Mouse (Mus musculus) stomach, embryonic 14.5 days (tissue): Measurements from ENCODE around the gene Zbtb17. TPM values are rescaled to one million over a fixed set of nuclear protein-coding genes. Genes with fewer than 3 reads are reported as not detected.
A peak's percentile ranks its signal among the peaks of the same experiment; 100 is the strongest.

Experiments
- ATAC-seq: fragments of 200-750 bp; cut with Nextera tagmentation; 2 replicates; pipeline ENCODE4 v1.8.0; 2017; ENCODE audit warnings: low read depth, moderate TSS enrichment; ENCODE audit not compliant: insufficient number of reproducible peaks, insufficient read depth, low FRiP score
- H3K27ac ChIP-seq: fragments of 300-500 bp; sonication (generic); 2 replicates; pipeline ENCODE4 v1.5.1; 2014; ENCODE audit warnings: mild to moderate bottlenecking, low read length, moderate library complexity, mixed read lengths
- H3K27me3 ChIP-seq: fragments of 300-500 bp; sonication (generic); 2 replicates; pipeline ENCODE4 v1.6.1; 2014; ENCODE audit warnings: low read length, control low read depth, mixed read lengths; ENCODE audit not compliant: control insufficient read depth, insufficient read depth
- H3K36me3 ChIP-seq: fragments of 300-500 bp; sonication (generic); 2 replicates; pipeline ENCODE4 v1.6.1; 2014; ENCODE audit warnings: mild to moderate bottlenecking, control low read depth, low read length, moderate library complexity, mixed read lengths; ENCODE audit not compliant: control insufficient read depth, insufficient read depth
- H3K4me1 ChIP-seq: fragments of 300-500 bp; sonication (generic); 2 replicates; pipeline ENCODE4 v1.6.1; 2014; ENCODE audit warnings: low read length, control low read depth, mixed read lengths; ENCODE audit not compliant: control insufficient read depth, insufficient read depth
- H3K4me2 ChIP-seq: fragments of 300-500 bp; sonication (generic); replicated peaks from 2 replicates; pipeline ENCODE4 v1.6.1; 2014; ENCODE audit warnings: low read depth, low read length, control low read depth
- H3K4me3 ChIP-seq: fragments of 300-500 bp; sonication (generic); 2 replicates; pipeline ENCODE4 v1.5.1; 2014; ENCODE audit warnings: low read depth, low read length, control low read depth
- H3K9ac ChIP-seq: fragments of 300-500 bp; sonication (generic); replicated peaks from 2 replicates; pipeline ENCODE4 v1.6.1; 2014; ENCODE audit warnings: low read depth, mild to moderate bottlenecking, control low read depth, low read length, moderate library complexity, mixed read lengths
- H3K9me3 ChIP-seq: fragments of 300-500 bp; sonication (generic); 2 replicates; pipeline ENCODE4 v1.6.1; 2016; ENCODE audit warnings: low read depth, low read length, control low read depth; ENCODE audit not compliant: control insufficient read depth
- WGBS: fragments of 180-500 bp; shearing (Covaris S2); extraction: QIAGEN DNeasy Blood & Tissue Kit; methylation state at CpG from one replicate; pipeline ENCODE4 v1.1.7; 2014; 5-methylcytosine and 5-hydroxymethylcytosine counted together
- polyA plus RNA-seq: library from polyadenylated mRNA; unstranded; fragments of >200 nt; fragmentation: Nextera tagmentation; extraction: Ambion mirVana; gene quantifications from 2 replicates; pipeline ENCODE4 v1.2.1, GENCODE M21; 2014

Gene Zbtb17
- polyA plus RNA-seq, 1 experiment from 2014 or later: 30.8 TPM

DNA sequence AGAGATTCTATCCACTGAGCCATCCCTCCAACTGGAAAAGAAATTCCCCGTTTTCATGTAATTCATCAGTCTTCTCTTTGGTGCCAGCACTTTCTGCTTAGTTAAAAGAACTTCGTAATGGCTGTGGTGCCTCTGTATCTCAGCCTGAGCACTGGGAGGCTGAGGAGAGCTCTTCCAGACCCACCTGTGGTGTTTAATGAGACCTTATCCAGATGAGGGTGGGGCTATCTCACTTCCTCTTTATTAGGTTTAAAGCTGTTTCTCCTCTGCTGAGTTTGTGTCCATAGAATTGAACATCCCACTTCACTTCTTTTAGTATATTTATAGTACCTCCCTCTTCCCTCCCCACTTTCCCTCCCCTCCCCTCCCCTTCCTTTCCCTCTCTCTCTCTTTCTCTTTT is 6.8 kb downstream of the Zbtb17 start:
- Histone ChIP-seq H3K27me3 (no peaks in the 10 kb centered on the region), H3K36me3 (peaks cover 34% of the 10 kb centered on the region), H3K9me3 (no peaks in the 10 kb centered on the region), H3K4me2 (no peak overlapping the region), H3K27ac (no peak overlapping the region), H3K4me1 (0 out of 2 replicates have a peak, but pooled peaks cover 3% of the 10 kb centered on the region), H3K4me3 (no peak overlapping the region), H3K9ac (no peak overlapping the region)
- WGBS: 81% methylated on average over 2 of the region's 2 CpGs
- no peak for ATAC-seq

DNA sequence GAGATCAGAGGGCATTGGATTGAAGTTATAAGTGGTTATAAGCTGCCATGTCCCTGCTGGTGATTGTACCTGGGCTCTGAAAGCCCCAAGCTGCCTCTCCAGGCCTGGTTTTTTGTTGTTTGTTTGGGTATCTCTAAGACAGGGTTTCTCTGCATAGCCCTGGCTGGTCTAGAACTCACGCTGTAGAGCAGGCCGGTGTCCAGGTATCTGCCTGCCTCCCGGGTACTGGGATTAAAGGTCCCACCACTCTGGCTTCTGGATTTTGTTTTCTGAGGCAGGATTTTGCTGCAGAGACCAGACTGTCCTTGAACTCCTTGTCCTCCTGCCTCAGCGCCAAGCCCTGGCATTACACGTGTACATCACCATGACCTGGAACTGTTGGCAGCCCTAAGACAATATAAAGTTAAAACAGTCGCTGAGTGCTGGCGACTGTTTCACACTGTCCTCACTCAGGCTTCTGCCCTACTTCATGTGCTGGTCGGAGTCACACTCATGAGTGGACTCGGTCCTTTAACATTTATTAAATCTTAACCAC is 7.5 kb downstream of the Zbtb17 start:
- WGBS: 93% methylated on average over 9 of the region's 9 CpGs

DNA sequence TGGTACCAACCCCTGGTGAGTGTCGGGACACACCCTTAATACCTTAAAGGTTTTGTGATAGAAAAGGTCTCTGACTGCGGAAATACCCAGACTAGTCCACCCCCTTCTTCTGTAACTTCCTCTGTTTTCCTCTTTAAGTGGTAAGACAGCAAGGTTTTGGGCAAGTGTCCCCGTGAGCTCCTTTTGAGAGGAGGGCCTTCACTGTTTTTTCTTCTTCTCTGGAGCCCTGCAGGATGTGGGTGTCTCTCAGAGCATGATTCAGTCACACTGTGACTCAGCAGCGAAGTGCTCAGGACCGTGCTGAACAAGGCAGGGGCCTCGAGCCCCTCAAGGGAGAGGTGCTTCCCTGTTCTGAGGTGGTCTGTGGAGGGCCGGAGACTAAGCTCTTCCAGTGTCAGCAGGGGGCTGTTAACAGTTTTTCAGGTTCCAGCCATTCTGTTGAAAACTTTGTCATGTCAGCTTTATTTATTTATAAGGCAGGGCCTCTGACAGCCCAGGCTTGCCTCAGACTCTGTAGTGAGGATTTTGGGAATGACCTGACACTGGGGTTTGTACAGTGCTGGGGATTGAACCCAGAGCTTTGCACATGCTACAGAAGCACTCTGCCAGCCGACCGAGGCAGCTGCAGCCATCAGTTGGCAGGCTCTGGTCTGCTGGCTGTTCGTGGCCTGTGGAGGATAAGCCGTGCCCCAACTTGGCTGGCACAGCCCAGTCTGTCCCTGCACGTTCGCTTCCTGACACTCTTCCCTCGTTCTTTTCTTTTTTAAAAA is 10.3 kb downstream of the Zbtb17 start:
- peaks cover 10% of the 10 kb centered on the region for H3K36me3 ChIP-seq
- WGBS: 66% methylated on average over 14 of the region's 14 CpGs
- H3K4me2 ChIP-seq: no peak overlapping the region
- H3K27me3 ChIP-seq: no peaks in the 10 kb centered on the region
- 0 out of 2 replicates have a peak, but pooled peaks cover 4% of the 10 kb centered on the region for H3K4me1 ChIP-seq
- no peaks in the 10 kb centered on the region for H3K9me3 ChIP-seq
- H3K4me3 ChIP-seq: no peak overlapping the region
- no peak overlapping the region for H3K9ac ChIP-seq
- no peak for ATAC-seq
- peak overlapping the region; percentile 2; the same call in 1 of the 2 replicates for H3K27ac ChIP-seq

More for the DNA sequence above, 7.5 kb downstream of the Zbtb17 start:
- no peak overlapping the region for H3K9ac ChIP-seq
- no peaks in the 10 kb centered on the region for H3K27me3 ChIP-seq
- no peak overlapping the region for H3K27ac ChIP-seq
- H3K36me3 ChIP-seq: peaks cover 34% of the 10 kb centered on the region
- no peaks in the 10 kb centered on the region for H3K4me1 ChIP-seq
- H3K9me3 ChIP-seq: no peaks in the 10 kb centered on the region
- H3K4me2 ChIP-seq: no peak overlapping the region
- no peak overlapping the region for H3K4me3 ChIP-seq
- ATAC-seq: no peak

DNA sequence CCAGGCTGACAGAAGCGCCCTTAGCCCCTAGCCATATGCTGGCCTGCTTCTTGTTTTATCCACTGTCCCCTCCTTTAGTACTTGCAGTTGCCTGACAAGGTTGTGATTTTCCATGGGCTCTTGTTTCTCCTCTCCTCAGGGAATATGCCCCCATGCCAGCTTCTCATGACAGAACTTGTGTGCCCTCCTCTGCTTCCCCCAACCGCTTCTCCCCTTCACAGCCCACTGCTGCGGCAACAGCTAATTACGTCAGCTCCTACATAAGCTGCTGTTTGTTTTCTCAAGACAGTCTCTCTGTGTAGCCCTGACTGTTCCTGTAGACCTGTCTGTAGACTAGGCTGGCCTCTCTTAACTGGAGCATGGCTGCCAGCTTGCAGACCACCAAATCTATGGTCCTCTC is 11.1 kb downstream of the Zbtb17 start:
- Histone ChIP-seq H3K4me1 (0 out of 2 replicates have a peak, but pooled peaks cover 4% of the 10 kb centered on the region), H3K27ac (no peak overlapping the region; the same call in 1 of the 2 replicates), H3K9ac (no peak overlapping the region), H3K4me3 (no peak overlapping the region), H3K4me2 (no peak overlapping the region), H3K36me3 (peaks cover 10% of the 10 kb centered on the region), H3K27me3 (no peaks in the 10 kb centered on the region), H3K9me3 (no peaks in the 10 kb centered on the region)
- 71% methylated on average over 4 of the region's 4 CpGs for WGBS
- ATAC-seq: no peak

DNA sequence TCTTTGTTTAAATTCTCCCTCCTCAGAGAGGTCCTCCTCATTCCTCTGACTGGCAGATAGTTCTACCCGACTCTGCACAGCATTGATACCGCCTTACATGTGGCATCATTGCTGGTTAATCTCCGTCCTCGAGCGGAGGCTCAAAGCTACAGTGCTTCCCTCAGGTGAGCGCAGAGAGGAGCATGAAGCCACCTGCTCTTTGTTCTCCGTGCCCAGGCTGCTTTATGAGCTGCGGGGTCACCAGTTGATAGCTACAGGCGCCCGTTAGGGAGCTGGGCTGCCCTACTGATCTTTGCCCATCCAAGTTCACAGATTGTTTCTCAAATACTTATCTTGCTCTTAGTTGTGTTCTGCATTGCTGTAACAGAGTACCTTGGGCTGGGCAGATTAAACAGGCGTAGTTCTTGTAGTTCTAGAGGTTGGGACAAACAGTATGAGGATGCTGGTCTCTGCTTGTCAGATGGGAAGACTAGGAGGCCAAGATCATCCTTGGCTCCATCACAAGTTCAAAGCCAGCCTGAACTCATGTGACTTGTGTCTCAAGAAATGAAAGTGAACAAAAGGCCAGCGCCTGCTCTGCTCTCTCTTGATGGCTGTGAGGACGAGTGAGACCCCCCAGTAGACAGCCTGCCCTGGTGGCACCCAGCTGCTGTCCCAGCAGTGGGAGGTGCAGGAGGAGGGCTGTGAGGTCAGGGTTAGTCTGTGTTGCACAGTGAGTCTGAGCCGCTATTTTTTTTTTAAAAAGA is 11.9 kb downstream of the Zbtb17 start:
- ATAC-seq: no peak
- H3K27ac ChIP-seq: no peak overlapping the region
- no peaks in the 10 kb centered on the region for H3K9me3 ChIP-seq
- no peak overlapping the region for H3K4me2 ChIP-seq
- H3K36me3 ChIP-seq: peaks cover 10% of the 10 kb centered on the region
- H3K4me1 ChIP-seq: 0 out of 2 replicates have a peak, but pooled peaks cover 4% of the 10 kb centered on the region
- H3K27me3 ChIP-seq: no peaks in the 10 kb centered on the region
- no peak overlapping the region for H3K4me3 ChIP-seq
- no peak overlapping the region for H3K9ac ChIP-seq
- WGBS: 92% methylated on average over 14 of the region's 14 CpGs

DNA sequence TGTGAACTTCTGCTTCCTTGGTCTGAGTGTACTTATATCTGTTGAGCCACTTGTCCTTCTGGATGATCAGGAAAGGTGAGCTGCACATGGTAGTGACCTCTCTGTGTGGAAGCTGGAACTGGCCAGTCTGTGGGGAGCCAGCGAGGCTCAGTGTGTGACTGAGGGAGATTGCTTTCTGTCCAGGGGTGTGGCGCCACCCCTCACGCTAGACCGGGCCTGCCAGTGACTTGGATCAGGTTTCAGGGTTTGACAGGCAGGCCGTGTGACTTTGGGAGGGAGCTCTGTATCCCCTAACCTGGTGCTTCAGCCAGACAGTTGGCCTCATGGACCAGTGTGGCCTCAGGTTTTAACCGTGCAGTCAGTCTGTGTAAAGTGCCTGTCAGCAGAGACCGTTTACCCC is 13.8 kb downstream of the Zbtb17 start:
- Histone ChIP-seq H3K4me3 (no peak overlapping the region), H3K36me3 (peaks cover 13% of the 10 kb centered on the region), H3K4me2 (no peak overlapping the region), H3K9me3 (no peaks in the 10 kb centered on the region), H3K4me1 (0 out of 2 replicates have a peak, but pooled peaks cover 4% of the 10 kb centered on the region), H3K27me3 (no peaks in the 10 kb centered on the region), H3K27ac (peak overlapping the region; percentile 66; the same call in 1 of the 2 replicates), H3K9ac (no peak overlapping the region)
- 10% methylated on average over 7 of the region's 7 CpGs for WGBS
- ATAC-seq: peak; percentile 75

DNA sequence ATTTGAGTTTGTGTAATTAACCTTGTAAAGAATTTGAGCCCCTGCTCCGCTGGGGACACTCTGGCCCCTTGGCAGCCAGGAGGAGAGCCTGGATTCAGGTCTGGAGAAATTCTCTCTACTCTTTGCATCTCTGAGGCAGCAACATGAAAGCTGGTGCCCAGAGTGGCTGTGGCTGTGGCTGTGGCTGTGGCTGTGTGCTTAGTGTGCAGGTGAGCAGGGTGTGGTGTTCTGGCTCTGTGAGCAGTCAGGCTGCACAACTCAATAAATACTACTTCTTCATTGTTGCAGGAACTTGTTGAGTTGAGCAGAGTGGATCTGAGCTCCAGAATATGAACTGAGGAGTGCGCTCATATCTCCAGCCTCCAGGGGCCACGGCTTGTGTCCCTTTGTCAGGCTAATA is 14.4 kb downstream of the Zbtb17 start:
- whole genome bisulfite sequencing: 63% methylated on average over 3 of the region's 3 CpGs
- Histone ChIP-seq H3K9ac (no peak overlapping the region), H3K9me3 (no peaks in the 10 kb centered on the region), H3K4me3 (no peak overlapping the region), H3K27me3 (no peaks in the 10 kb centered on the region), H3K36me3 (peaks cover 20% of the 10 kb centered on the region), H3K4me2 (no peak overlapping the region), H3K4me1 (0 out of 2 replicates have a peak, but pooled peaks cover 4% of the 10 kb centered on the region), H3K27ac (peak overlapping the region; percentile 66; the same call in 1 of the 2 replicates)
- no peak for ATAC-seq

DNA sequence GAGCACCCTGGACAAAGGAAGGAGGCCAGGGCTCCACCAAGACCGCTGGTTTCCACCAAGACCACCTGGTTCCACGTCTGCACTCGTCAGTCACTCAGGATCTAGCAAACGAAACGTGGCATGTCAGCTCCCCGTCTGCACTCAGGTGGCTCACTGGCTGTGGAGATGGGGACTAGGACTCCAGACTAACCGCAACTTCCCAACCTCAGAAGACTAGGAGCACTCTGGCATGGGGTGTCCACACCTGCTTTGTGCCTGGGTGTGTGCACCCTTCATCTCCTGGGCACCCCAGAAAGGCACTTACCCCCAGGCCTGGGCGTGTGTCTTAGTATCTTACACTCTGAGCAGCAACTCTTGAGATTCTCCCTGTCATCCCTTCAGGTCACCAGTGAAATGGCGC is 15.3 kb downstream of the Zbtb17 start:
- Histone ChIP-seq H3K27ac (peak overlapping the region; percentile 66; the same call in 1 of the 2 replicates), H3K27me3 (no peaks in the 10 kb centered on the region)
- 86% methylated on average over 9 of the region's 9 CpGs for WGBS

More for the DNA sequence above, 15.3 kb downstream of the Zbtb17 start:
- H3K9me3 ChIP-seq: no peaks in the 10 kb centered on the region
- no peak for ATAC-seq
- H3K4me2 ChIP-seq: no peak overlapping the region
- peaks cover 29% of the 10 kb centered on the region for H3K36me3 ChIP-seq
- H3K4me3 ChIP-seq: no peak overlapping the region
- H3K4me1 ChIP-seq: 0 out of 2 replicates have a peak, but pooled peaks cover 4% of the 10 kb centered on the region
- H3K9ac ChIP-seq: no peak overlapping the region
